Mouse (Mus musculus): Measurements from ENCODE around the gene Slc9a8. TPM values are rescaled to one million over a fixed set of nuclear protein-coding genes. Genes with fewer than 3 reads are reported as not detected.
A peak's percentile ranks its signal among the peaks of the same experiment; 100 is the strongest.

Slc9a8 gene
- total and polyA plus RNA-seq, 2 experiments from 2014 or later, result 10.7 to 51.5 TPM

GRCm38 (mm10) chr2:167415970-167416563 lies 5.4 kb upstream of the Slc9a8 start:
- Histone ChIP-seq H3K4me3 (ENCODE audit: low read depth, low read length) (no peak overlapping the region), H3K9ac (replicated peaks; ENCODE audit: low read depth, low read length) (no peak overlapping the region), H3K27me3 (ENCODE audit: control insufficient read depth, insufficient read depth, low read length) (no peaks in the 10 kb centered on the region), H3K27ac (ENCODE audit: low read depth) (no peak overlapping the region), H3K36me3 (replicated peaks; ENCODE audit: control insufficient read depth, insufficient read depth, low read length) (no peaks in the 10 kb centered on the region), H3K4me1 (ENCODE audit: control insufficient read depth, insufficient read depth) (peaks cover 7% of the 10 kb centered on the region), H3K9me3 (replicated peaks; ENCODE audit: control insufficient read depth, low read length) (no peaks in the 10 kb centered on the region), H3K4me2 (ENCODE audit: low read depth, low read length) (no peak overlapping the region)
- WGBS, result 61% methylated on average over 9 of the region's 9 CpGs
- ATAC-seq (ENCODE audit: insufficient read depth, low read depth) (no peak), DNase-seq (ENCODE audit: low spot score) (no peak)
- TF ChIP-seq EP300 (IDR thresholded peaks at IDR 0.05; ENCODE audit: low read depth) (no peak), CTCF (IDR thresholded peaks at IDR 0.05; ENCODE audit: low read depth) (no peak)

- H3K4me1 ChIP-seq (ENCODE audit: control insufficient read depth, insufficient read depth), result peaks cover 7% of the 10 kb centered on the region
- no peak overlapping the region for H3K27ac ChIP-seq (ENCODE audit: low read depth)
- H3K4me2 ChIP-seq (ENCODE audit: low read depth, low read length), result no peak overlapping the region
- TF ChIP-seq EP300 (IDR thresholded peaks at IDR 0.05; ENCODE audit: low read depth) (no peak), CTCF (IDR thresholded peaks at IDR 0.05; ENCODE audit: low read depth) (no peak)
- H3K4me3 ChIP-seq (ENCODE audit: low read depth, low read length), result no peak overlapping the region
- no peaks in the 10 kb centered on the region for H3K36me3 ChIP-seq (replicated peaks; ENCODE audit: control insufficient read depth, insufficient read depth, low read length)
- no peak overlapping the region for H3K9ac ChIP-seq (replicated peaks; ENCODE audit: low read depth, low read length)
- ATAC-seq (ENCODE audit: insufficient read depth, low read depth) (no peak), DNase-seq (ENCODE audit: low spot score) (no peak)
- H3K9me3 ChIP-seq (replicated peaks; ENCODE audit: control insufficient read depth, low read length), result no peaks in the 10 kb centered on the region
- WGBS, result 65% methylated on average over 3 of the region's 3 CpGs
- no peaks in the 10 kb centered on the region for H3K27me3 ChIP-seq (ENCODE audit: control insufficient read depth, insufficient read depth, low read length)
Observed at GRCm38 (mm10) chr2:167417048-167417447, 4.5 kb upstream of the Slc9a8 start.

GRCm38 (mm10) chr2:167417694-167418093 lies 3.8 kb upstream of the Slc9a8 start:
- DNase-seq (ENCODE audit: low spot score), result peak; percentile 56
- H3K4me2 ChIP-seq (ENCODE audit: low read depth, low read length), result no peak overlapping the region
- no peaks in the 10 kb centered on the region for H3K27me3 ChIP-seq (ENCODE audit: control insufficient read depth, insufficient read depth, low read length)
- no peaks in the 10 kb centered on the region for H3K9me3 ChIP-seq (replicated peaks; ENCODE audit: control insufficient read depth, low read length)
- TF ChIP-seq CTCF (IDR thresholded peaks at IDR 0.05; ENCODE audit: low read depth), result peak; percentile 72
- no peak for TF ChIP-seq EP300 (IDR thresholded peaks at IDR 0.05; ENCODE audit: low read depth)
- H3K36me3 ChIP-seq (replicated peaks; ENCODE audit: control insufficient read depth, insufficient read depth, low read length), result no peaks in the 10 kb centered on the region
- no peak overlapping the region for H3K4me3 ChIP-seq (ENCODE audit: low read depth, low read length)
- ATAC-seq (ENCODE audit: insufficient read depth, low read depth), result no peak
- peaks cover 12% of the 10 kb centered on the region for H3K4me1 ChIP-seq (ENCODE audit: control insufficient read depth, insufficient read depth)
- 28% methylated on average over 4 of the region's 4 CpGs for WGBS
- H3K27ac ChIP-seq (ENCODE audit: low read depth), result no peak overlapping the region
- no peak overlapping the region for H3K9ac ChIP-seq (replicated peaks; ENCODE audit: low read depth, low read length)

- Histone ChIP-seq H3K27ac (ENCODE audit: low read depth) (no peak overlapping the region), H3K9me3 (replicated peaks; ENCODE audit: control insufficient read depth, low read length) (no peaks in the 10 kb centered on the region), H3K4me2 (ENCODE audit: low read depth, low read length) (no peak overlapping the region), H3K36me3 (replicated peaks; ENCODE audit: control insufficient read depth, insufficient read depth, low read length) (peaks cover 5% of the 10 kb centered on the region), H3K9ac (replicated peaks; ENCODE audit: low read depth, low read length) (no peak overlapping the region), H3K4me3 (ENCODE audit: low read depth, low read length) (no peak overlapping the region), H3K4me1 (ENCODE audit: control insufficient read depth, insufficient read depth) (peaks cover 12% of the 10 kb centered on the region), H3K27me3 (ENCODE audit: control insufficient read depth, insufficient read depth, low read length) (no peaks in the 10 kb centered on the region)
- ATAC-seq (ENCODE audit: insufficient read depth, low read depth), result no peak
- no peak for DNase-seq (ENCODE audit: low spot score)
- WGBS, result 57% methylated on average over 1 of the region's 1 CpGs
- peak; percentile 84 for TF ChIP-seq CTCF (IDR thresholded peaks at IDR 0.05; ENCODE audit: low read depth)
- no peak for TF ChIP-seq EP300 (IDR thresholded peaks at IDR 0.05; ENCODE audit: low read depth)
Observed at GRCm38 (mm10) chr2:167419204-167419603, 2.3 kb upstream of the Slc9a8 start.

- Histone ChIP-seq H3K36me3 (replicated peaks; ENCODE audit: control insufficient read depth, insufficient read depth, low read length) (peaks cover 21% of the 10 kb centered on the region), H3K9me3 (replicated peaks; ENCODE audit: control insufficient read depth, low read length) (no peaks in the 10 kb centered on the region), H3K4me3 (ENCODE audit: low read depth, low read length) (peak overlapping the region; percentile 92), H3K27me3 (ENCODE audit: control insufficient read depth, insufficient read depth, low read length) (no peaks in the 10 kb centered on the region), H3K27ac (ENCODE audit: low read depth) (peak overlapping the region; percentile 99), H3K4me1 (ENCODE audit: control insufficient read depth, insufficient read depth) (peaks cover 12% of the 10 kb centered on the region), H3K9ac (replicated peaks; ENCODE audit: low read depth, low read length) (peak overlapping the region; percentile 89), H3K4me2 (ENCODE audit: low read depth, low read length) (peak overlapping the region; percentile 86)
- ATAC-seq (ENCODE audit: insufficient read depth, low read depth), result no peak
- no peak for TF ChIP-seq EP300 (IDR thresholded peaks at IDR 0.05; ENCODE audit: low read depth)
- no peak for TF ChIP-seq CTCF (IDR thresholded peaks at IDR 0.05; ENCODE audit: low read depth)
- 12% methylated on average over 10 of the region's 10 CpGs for WGBS
- no peak for DNase-seq (ENCODE audit: low spot score)
Observed at GRCm38 (mm10) chr2:167420811-167421241, 686 bp upstream of the Slc9a8 start.

- ATAC-seq (ENCODE audit: insufficient read depth, low read depth), result no peak
- WGBS, result 5% methylated on average over 11 of the region's 11 CpGs
Observed at GRCm38 (mm10) chr2:167422150-167422470, 598 bp downstream of the Slc9a8 start.

More at GRCm38 (mm10) chr2:167422150-167422470, 598 bp downstream of the Slc9a8 start:
- H3K4me3 ChIP-seq (ENCODE audit: low read depth, low read length), result peak overlapping the region; percentile 92
- no peak for DNase-seq (ENCODE audit: low spot score)
- peaks cover 34% of the 10 kb centered on the region for H3K36me3 ChIP-seq (replicated peaks; ENCODE audit: control insufficient read depth, insufficient read depth, low read length)
- peak overlapping the region; percentile 99 for H3K27ac ChIP-seq (ENCODE audit: low read depth)
- H3K9ac ChIP-seq (replicated peaks; ENCODE audit: low read depth, low read length), result peak overlapping the region; percentile 89
- H3K4me2 ChIP-seq (ENCODE audit: low read depth, low read length), result peak overlapping the region; percentile 86
- H3K4me1 ChIP-seq (ENCODE audit: control insufficient read depth, insufficient read depth), result peaks cover 12% of the 10 kb centered on the region
- no peaks in the 10 kb centered on the region for H3K9me3 ChIP-seq (replicated peaks; ENCODE audit: control insufficient read depth, low read length)
- TF ChIP-seq EP300 (IDR thresholded peaks at IDR 0.05; ENCODE audit: low read depth) (no peak), CTCF (IDR thresholded peaks at IDR 0.05; ENCODE audit: low read depth) (no peak)
- H3K27me3 ChIP-seq (ENCODE audit: control insufficient read depth, insufficient read depth, low read length), result no peaks in the 10 kb centered on the region
